Mouse (Mus musculus) limb, embryonic 15.5 days (tissue): ENCODE measurements around the gene Wdr82. TPM values are rescaled to one million over a fixed set of nuclear protein-coding genes. Genes with fewer than 3 reads are reported as not detected.
A peak's percentile ranks its signal among the peaks of the same experiment; 100 is the strongest.

Experiments used
- ATAC-seq: fragments of 200-750 bp; cut with Nextera tagmentation; 2 replicates; pipeline ENCODE4 v1.8.0; 2017; ENCODE audit warnings: low read depth, moderate TSS enrichment; ENCODE audit not compliant: insufficient number of reproducible peaks, low FRiP score, low TSS enrichment
- H3K27ac ChIP-seq: fragments of 300-500 bp; sonication (generic); 2 replicates; pipeline ENCODE4 v1.5.1; 2015; ENCODE audit warnings: moderate library complexity, mild to moderate bottlenecking, inconsistent platforms
- H3K27me3 ChIP-seq: fragments of 300-500 bp; sonication (generic); 2 replicates; pipeline ENCODE4 v1.6.1; 2015; ENCODE audit warnings: inconsistent platforms
- H3K36me3 ChIP-seq: fragments of 300-500 bp; sonication (generic); 2 replicates; pipeline ENCODE4 v1.6.1; 2015; ENCODE audit warnings: inconsistent platforms
- H3K4me1 ChIP-seq: fragments of 300-500 bp; sonication (generic); 2 replicates; pipeline ENCODE4 v1.6.1; 2015; ENCODE audit warnings: inconsistent platforms
- H3K4me2 ChIP-seq: fragments of 300-500 bp; sonication (generic); 2 replicates; pipeline ENCODE4 v1.6.1; 2015; ENCODE audit warnings: mild to moderate bottlenecking, inconsistent platforms
- H3K4me3 ChIP-seq: fragments of 300-500 bp; sonication (generic); 2 replicates; pipeline ENCODE4 v1.5.1; 2015; ENCODE audit warnings: mild to moderate bottlenecking, inconsistent platforms
- H3K9ac ChIP-seq: fragments of 300-500 bp; sonication (generic); 2 replicates; pipeline ENCODE4 v1.6.1; 2015; ENCODE audit warnings: inconsistent platforms
- H3K9me3 ChIP-seq: fragments of 300-500 bp; sonication (generic); 2 replicates; pipeline ENCODE4 v1.6.1; 2016; ENCODE audit warnings: inconsistent platforms
- WGBS: fragments of 180-500 bp; shearing (Covaris S2); methylation state at CpG from one replicate; pipeline ENCODE4 v1.1.7; 2015; 5-methylcytosine and 5-hydroxymethylcytosine counted together
- polyA plus RNA-seq: library from polyadenylated mRNA; unstranded; fragments of >200 nt; fragmentation: Nextera tagmentation; extraction: Ambion mirVana; gene quantifications from 2 replicates; pipeline ENCODE4 v1.2.1, GENCODE M21; 2015

Gene Wdr82
- polyA plus RNA-seq, 1 experiment from 2014 or later = 29.2 TPM

DNA sequence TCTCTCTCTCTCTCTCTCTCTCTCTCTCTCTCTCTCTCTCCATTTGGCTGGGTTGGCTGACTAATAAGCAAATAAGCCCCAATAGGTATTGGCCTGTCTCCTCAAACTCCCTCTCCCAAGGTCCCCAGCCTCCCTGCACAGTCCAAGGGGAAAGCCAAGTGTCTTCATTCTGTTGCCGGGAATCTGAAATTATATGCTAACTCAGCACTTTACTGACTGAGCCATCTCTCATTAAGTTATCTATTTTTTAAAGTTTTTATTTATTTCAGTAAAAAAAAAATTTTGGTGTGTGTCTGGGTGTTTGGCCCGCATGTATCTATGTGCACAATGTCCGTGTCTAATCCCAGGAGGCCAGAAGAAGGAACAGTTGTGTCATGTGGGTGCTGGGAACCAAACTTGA lies 31.2 kb downstream of the Wdr82 start:
- Histone ChIP-seq H3K4me2 (peak overlapping the region; percentile 58; the same call in 1 of the 2 replicates), H3K9me3 (no peaks in the 10 kb centered on the region), H3K4me3 (no peak overlapping the region; the same call in 1 of the 2 replicates), H3K9ac (no peak overlapping the region), H3K27ac (0 out of 2 replicates have a peak overlapping the region, but pooled peaks have one; percentile 54), H3K36me3 (0 out of 2 replicates have a peak, but pooled peaks cover under 1% of the 10 kb centered on the region), H3K27me3 (no peaks in the 10 kb centered on the region), H3K4me1 (peaks cover 56% of the 10 kb centered on the region)
- WGBS = 80% methylated on average over 3 of the region's 3 CpGs
- ATAC-seq = no peak

- H3K9me3 ChIP-seq = no peaks in the 10 kb centered on the region
- peak within 1 kb of the TSS; percentile 68 for H3K9ac ChIP-seq
- H3K36me3 ChIP-seq = peaks cover 5% of the 10 kb centered on the region; the same call in 1 of the 2 replicates
- no peaks in the 10 kb centered on the region for H3K27me3 ChIP-seq
- peaks cover 49% of the 10 kb centered on the region for H3K4me1 ChIP-seq
- peak within 1 kb of the TSS; percentile 77 for H3K27ac ChIP-seq
- under 1% methylated on average over 60 of the region's 61 CpGs for WGBS
- peak within 1 kb of the TSS; percentile 69 for H3K4me3 ChIP-seq
- peak; percentile 85 for ATAC-seq
- peak within 1 kb of the TSS; percentile 58 for H3K4me2 ChIP-seq
Measured at GRCm38 (mm10) chr9:106202819-106203636, 32.3 kb downstream of the Wdr82 start, which contains the start of gene Twf2. Gene Twf2 (plus strand): TSS chr9:106203108.

- Histone ChIP-seq H3K4me3 (peak overlapping the region; percentile 69), H3K4me1 (peaks cover 42% of the 10 kb centered on the region), H3K4me2 (peak overlapping the region; percentile 58), H3K9me3 (no peaks in the 10 kb centered on the region), H3K36me3 (peaks cover 9% of the 10 kb centered on the region; the same call in 1 of the 2 replicates), H3K27me3 (no peaks in the 10 kb centered on the region), H3K27ac (peak overlapping the region; percentile 77; the same call in 1 of the 2 replicates), H3K9ac (peak overlapping the region; percentile 33; the same call in 1 of the 2 replicates)
- ATAC-seq = no peak
- WGBS = 63% methylated on average over 7 of the region's 7 CpGs
Measured at GRCm38 (mm10) chr9:106203990-106204851, 33.5 kb downstream of the Wdr82 start.

DNA sequence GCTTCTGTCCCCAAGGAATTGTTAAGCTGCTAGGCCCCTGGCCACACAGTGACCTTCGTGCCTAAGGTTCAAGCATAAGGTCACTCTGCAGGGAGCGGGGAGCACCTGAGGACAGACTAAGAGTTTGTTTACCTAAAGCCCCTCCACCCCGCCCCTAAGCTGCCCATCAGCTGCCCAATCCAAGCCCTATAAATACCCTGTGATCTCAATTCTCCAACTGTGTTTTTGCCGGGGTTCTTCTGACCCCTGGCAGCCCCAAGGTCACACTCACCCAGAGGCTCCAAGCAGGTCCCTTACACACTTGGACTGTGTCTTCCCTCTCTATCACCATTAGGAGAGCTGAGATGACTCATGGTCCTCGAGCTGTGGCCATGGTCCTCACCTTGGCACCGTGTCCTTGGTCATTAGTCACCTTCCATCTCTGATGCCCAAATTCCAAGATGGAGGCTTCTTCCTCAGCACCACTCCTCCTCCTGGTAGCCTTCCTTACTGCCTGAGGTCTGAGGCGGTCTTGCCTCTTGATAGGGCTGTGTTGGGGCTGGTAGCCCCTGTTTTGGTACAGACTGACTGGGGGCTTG lies 35.1 kb downstream of the Wdr82 start:
- Histone ChIP-seq H3K36me3 (peaks cover 9% of the 10 kb centered on the region; the same call in 1 of the 2 replicates), H3K4me1 (peaks cover 36% of the 10 kb centered on the region), H3K27me3 (no peaks in the 10 kb centered on the region), H3K4me3 (no peak overlapping the region), H3K9ac (no peak overlapping the region), H3K4me2 (no peak overlapping the region), H3K9me3 (no peaks in the 10 kb centered on the region), H3K27ac (no peak overlapping the region)
- no peak for ATAC-seq
- WGBS = 78% methylated on average over 7 of the region's 7 CpGs

DNA sequence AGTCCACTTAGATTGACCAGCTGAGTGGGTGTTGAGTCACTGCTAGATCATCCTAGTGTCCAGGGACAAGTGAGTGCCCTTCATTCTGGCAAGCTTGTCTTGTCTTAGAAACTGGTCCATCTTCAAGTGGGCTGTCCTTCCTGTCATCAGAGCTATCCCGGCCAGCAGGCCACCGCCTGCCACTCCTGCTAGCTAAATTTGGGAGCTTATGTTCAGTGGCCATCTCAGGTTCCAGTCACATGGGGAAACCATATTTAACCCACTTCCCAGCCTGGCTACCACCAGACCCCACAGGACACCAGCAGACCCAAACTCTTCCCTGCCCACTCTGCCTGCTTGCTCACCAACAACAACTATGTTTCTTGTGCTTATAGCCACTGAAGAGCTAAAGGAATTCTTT lies 35.8 kb downstream of the Wdr82 start:
- Histone ChIP-seq H3K9me3 (no peaks in the 10 kb centered on the region), H3K36me3 (peaks cover 9% of the 10 kb centered on the region; the same call in 1 of the 2 replicates), H3K4me1 (peaks cover 41% of the 10 kb centered on the region), H3K27ac (peak overlapping the region; percentile 17; the same call in 1 of the 2 replicates), H3K27me3 (no peaks in the 10 kb centered on the region), H3K9ac (no peak overlapping the region), H3K4me2 (no peak overlapping the region), H3K4me3 (no peak overlapping the region)
- ATAC-seq = no peak
- WGBS = 81% methylated on average over 2 of the region's 2 CpGs

DNA sequence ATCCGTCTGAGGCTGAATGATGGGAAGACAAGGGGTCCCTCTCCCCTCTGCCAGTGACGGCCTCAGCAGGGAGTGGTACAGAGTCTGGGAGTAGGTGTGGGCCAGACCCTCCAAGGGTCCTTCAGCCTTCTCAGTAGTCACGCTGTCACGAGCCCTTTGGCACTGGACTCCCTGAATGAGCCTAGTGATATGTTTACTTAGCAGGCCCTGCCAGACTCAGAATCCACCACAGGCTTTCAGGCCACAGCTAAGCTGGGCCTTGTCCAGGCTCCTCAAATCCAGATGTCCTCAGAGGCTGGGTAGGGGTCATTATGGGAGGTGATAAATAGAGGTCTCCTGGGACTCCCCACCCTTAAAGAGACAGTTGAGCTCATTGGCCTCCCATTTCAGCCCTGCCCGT lies 37.5 kb downstream of the Wdr82 start:
- H3K4me1 ChIP-seq = peaks cover 42% of the 10 kb centered on the region
- peaks cover 16% of the 10 kb centered on the region for H3K36me3 ChIP-seq
- H3K4me3 ChIP-seq = no peak overlapping the region
- no peaks in the 10 kb centered on the region for H3K9me3 ChIP-seq
- H3K4me2 ChIP-seq = no peak overlapping the region
- H3K27ac ChIP-seq = no peak overlapping the region
- WGBS = 70% methylated on average over 5 of the region's 5 CpGs
- no peaks in the 10 kb centered on the region for H3K27me3 ChIP-seq
- no peak overlapping the region for H3K9ac ChIP-seq
- ATAC-seq = no peak

GRCm38 (mm10) chr9:106209954-106210353 lies 39.2 kb downstream of the Wdr82 start:
- 84% methylated on average over 4 of the region's 4 CpGs for WGBS
- Histone ChIP-seq H3K27me3 (no peaks in the 10 kb centered on the region), H3K36me3 (peaks cover 33% of the 10 kb centered on the region), H3K9me3 (no peaks in the 10 kb centered on the region), H3K27ac (no peak overlapping the region), H3K4me2 (no peak overlapping the region), H3K9ac (no peak overlapping the region), H3K4me1 (peaks cover 24% of the 10 kb centered on the region), H3K4me3 (no peak overlapping the region)
- no peak for ATAC-seq

DNA sequence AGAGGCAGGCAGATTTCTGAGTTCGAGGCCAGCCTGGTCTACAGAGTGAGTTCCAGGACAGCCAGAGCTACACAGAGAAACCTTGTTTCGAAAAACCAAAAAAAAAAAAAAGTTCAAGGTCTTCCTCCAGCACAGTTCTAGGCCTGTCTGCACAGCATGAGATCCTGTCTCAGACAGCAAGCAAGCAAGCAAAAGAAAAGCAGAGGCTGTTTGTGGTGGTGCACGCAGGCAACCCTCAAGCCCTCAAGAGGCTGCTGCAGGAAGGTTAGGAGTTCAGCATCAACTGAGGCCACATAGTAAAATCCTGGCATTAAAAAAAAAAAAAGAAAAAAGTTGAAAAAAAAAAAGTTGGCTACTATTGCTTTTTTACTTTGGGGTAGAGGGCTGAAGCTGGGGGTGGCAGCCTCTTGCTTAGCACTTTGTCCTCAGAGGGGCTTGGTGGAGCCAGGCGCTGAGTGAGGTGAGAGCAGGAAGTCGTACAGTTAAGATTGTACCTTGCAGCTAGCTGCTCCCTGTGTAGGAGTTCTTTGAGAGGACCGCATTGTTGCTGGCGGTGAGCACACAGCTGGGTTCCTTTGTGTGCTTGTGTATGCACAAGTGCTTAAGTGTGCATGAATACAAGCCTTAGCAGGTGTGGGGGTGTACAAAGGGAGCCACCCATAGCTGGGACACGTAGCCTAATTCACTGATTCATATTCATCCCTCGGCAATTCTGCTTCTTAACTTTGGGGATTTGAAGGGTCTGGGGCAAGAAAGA lies 40.3 kb downstream of the Wdr82 start:
- WGBS = 65% methylated on average over 9 of the region's 9 CpGs
- peaks cover 42% of the 10 kb centered on the region for H3K36me3 ChIP-seq
- H3K27me3 ChIP-seq = no peaks in the 10 kb centered on the region
- H3K4me1 ChIP-seq = peaks cover 18% of the 10 kb centered on the region
- H3K4me2 ChIP-seq = peak overlapping the region; percentile 43; the same call in 1 of the 2 replicates
- H3K9ac ChIP-seq = no peak overlapping the region
- no peaks in the 10 kb centered on the region for H3K9me3 ChIP-seq
- no peak overlapping the region for H3K4me3 ChIP-seq
- no peak for ATAC-seq
- H3K27ac ChIP-seq = peak overlapping the region; percentile 48; the same call in 1 of the 2 replicates

DNA sequence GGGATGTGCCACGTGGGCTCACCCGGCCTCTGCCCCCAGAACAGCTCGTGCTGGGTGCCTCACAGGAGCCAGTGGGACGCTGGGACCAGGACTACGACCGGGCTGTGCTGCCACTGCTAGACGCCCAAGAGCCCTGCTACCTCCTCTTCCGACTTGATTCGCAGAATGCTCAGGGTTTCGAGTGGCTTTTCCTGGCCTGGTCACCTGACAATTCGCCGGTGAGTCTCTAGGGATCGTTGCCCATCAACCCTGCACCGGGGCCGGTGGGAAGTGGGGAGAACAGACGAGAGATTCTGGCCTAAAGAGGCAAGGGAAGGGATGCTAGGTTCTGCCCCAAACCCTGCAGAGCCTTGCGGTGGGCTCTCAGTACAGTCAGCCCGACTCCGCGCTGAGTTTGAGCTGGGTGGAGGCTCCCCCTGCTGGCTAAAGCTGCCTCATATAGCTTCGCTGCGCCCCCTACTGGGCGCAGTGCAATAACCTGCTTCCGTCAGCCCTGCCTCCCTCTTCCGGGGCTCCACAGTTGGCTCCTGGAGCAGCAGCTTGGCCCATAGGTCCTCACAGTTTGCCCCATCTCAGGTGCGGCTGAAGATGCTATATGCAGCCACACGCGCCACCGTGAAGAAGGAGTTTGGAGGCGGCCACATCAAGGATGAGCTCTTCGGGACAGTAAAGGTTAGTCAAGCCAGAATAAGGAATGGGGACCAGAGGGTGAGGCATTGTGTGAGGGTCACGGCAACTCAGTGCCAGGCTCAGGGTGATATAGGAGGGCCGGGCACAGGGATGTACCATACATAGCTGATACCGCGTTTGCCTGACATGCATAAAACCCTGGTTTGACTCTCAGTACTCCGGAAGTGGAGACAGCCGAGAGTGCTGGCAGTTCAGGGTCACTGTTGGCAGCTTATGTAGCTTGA lies 41.2 kb downstream of the Wdr82 start:
- Histone ChIP-seq H3K36me3 (peaks cover 44% of the 10 kb centered on the region), H3K4me2 (peak overlapping the region; percentile 43), H3K27me3 (no peaks in the 10 kb centered on the region), H3K4me1 (peaks cover 12% of the 10 kb centered on the region), H3K9me3 (no peaks in the 10 kb centered on the region), H3K9ac (peak overlapping the region; percentile 26), H3K27ac (peak overlapping the region; percentile 48; the same call in 1 of the 2 replicates), H3K4me3 (peak overlapping the region; percentile 29)
- WGBS = 19% methylated on average over 37 of the region's 37 CpGs
- ATAC-seq = peak; percentile 74

DNA sequence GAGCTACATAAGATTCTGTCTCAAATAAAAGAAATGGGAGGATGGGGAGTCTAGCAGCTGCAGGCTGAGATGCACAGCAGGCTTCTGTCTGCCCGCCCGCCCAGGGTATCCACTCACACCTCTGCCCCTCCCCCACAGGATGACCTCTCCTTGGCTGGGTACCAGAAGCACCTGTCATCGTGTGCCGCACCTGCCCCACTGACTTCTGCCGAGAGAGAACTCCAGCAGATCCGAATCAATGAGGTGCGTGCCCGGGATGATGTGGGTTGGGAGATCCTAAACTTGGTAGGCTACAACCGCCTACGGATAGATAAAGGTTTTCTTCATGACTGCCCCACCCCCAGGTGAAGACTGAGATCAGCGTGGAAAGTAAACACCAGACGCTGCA lies 41.9 kb downstream of the Wdr82 start:
- H3K4me3 ChIP-seq = no peak overlapping the region
- 90% methylated on average over 12 of the region's 12 CpGs for WGBS
- no peaks in the 10 kb centered on the region for H3K9me3 ChIP-seq
- peaks cover 43% of the 10 kb centered on the region for H3K36me3 ChIP-seq
- no peak for ATAC-seq
- H3K4me1 ChIP-seq = peaks cover 12% of the 10 kb centered on the region
- no peak overlapping the region for H3K4me2 ChIP-seq
- no peak overlapping the region for H3K27ac ChIP-seq
- H3K27me3 ChIP-seq = no peaks in the 10 kb centered on the region
- no peak overlapping the region for H3K9ac ChIP-seq
